Mouse (Mus musculus): Measurements from ENCODE around the gene Gm11634.
A peak's percentile ranks its signal among the peaks of the same experiment; 100 is the strongest.

The Gm11634 gene

GRCm38 (mm10) chr11:101556954-101557353, 42.1 kb downstream of the Gm11634 start:
- DNase-seq, result no peak

- DNase-seq, result no peak
These were observed 42.5 kb downstream of the Gm11634 start for GRCm38 (mm10) chr11:101556541-101556940.

GRCm38 (mm10) chr11:101553354-101553930, 45.6 kb downstream of the Gm11634 start:
- peak; percentile 15 for DNase-seq

DNA sequence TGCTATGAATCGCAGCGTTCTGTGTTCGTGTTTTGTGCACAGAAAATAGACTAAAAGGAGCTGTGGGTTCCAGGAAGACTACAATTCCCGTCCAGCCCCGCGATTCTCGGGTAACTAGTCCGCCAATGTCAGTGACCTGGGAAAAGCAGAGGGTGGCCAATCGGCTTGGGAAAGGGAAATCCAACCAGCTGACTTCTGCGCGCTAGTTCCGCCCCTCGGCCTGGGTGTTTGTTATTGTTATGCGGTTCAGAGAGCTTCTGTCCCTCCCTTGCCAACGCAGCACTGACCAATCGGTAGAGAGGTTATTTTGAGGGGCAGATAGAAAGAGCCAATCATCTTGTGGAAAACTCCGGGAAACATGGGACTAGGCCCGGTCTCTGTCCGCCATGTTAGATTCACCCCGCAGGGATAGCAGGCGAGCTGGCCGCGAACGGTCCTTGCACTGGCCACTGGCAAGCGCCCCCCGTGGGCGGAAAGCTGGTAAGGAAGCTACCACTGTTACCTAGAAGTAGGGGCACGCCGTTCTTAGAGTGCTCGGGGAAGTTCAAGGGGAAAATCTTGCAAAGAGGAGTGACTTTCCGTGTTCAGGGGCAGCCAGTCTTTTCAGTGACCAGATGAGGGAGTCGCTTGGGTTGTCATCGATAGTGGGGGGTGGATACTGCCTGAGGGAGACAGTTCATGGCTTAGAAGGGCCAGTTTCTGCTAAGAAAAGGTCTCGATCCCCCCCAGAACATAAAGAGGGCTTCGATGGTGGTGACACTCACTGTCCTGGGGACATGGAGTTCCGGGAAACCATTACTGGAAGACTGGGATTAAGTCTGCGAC, 46.4 kb downstream of the Gm11634 start:
- peak; percentile 99 for DNase-seq

DNA sequence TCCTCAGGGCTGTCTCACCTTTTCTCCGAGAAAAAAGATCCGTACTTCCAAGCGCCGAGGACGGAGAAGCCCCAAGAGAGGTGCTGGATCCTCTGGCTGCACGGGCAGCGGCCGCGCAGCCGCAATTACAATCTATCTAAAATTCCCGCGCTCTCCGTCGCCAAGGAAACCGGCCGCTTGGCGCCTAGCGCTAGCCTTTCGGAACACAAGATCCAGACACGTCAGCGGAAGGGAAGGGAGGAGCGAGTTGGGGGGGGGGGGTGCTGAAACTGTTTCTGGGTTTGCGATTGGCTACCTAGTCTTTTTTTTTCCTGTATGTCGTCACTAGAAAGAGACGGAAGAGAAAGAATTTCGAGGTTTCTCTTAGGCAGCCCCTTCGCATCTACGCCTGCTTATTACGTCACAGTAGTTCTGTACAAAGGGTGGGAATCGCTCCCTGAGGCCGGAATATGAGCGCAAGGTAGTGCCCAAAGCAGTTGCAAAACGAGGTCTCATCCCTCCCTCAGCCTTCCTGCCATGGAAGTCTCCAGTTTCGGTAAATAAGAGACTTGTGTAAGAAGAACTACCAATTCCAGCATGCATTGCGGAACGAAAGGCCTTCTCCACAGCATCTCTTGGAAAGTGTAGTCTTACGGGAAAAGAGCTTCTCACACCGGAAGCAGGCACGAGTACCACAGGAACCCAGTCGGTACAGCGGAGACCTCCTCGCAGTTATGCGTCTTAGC, 47.1 kb downstream of the Gm11634 start, which contains the start of the genes Brca1 and Nbr1:
Brca1 (minus strand) TSS at position 205 of the 725 bp plus-strand sequence.
Nbr1 (plus strand) TSS at position 399 of the 725 bp plus-strand sequence.
- DNase-seq, result peak; percentile 89

- no peak for DNase-seq
These were observed 50.5 kb downstream of the Gm11634 start for GRCm38 (mm10) chr11:101548526-101548925.

DNA sequence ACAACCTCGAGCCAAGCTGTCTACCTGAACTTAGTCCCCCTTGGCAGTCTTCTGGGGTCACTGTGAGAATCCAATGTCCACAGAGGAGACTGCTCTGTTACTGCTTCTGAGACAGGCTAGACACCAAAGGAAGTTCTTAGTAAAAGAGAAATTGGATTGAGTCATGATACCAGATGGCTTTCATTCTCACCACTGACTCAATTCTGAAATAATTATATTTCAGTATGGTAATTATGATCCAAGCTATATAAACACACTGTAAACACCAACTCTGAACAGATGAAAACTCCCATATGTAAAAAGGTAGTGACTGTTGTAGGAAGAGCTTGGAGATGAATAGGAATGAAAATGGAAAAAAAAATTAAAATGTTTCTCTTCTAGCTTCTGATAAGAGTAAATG, 54.9 kb downstream of the Gm11634 start:
- DNase-seq, result no peak

All from cerebellum, adult 11-12 months (tissue).